In genomic region chr11:98911498-98911897, GRCm38 (mm10) we compare ENCODE assay signal across 21 mouse cellular contexts. TPM values are rescaled to one million over a fixed set of nuclear protein-coding genes. Genes with fewer than 3 reads are reported as not detected.
DNase-seq lines count a peak whose midpoint lies in the region; ATAC-seq and TF ChIP-seq lines count a peak whose summit lies in the region.
"Had no signal": no experiment of that assay in that cellular context is flagged by ENCODE, and none has a peak within 500 bp of the region (broad histone marks: within the 10 kb centered on the region; RNA-seq: fewer than 3 reads in every experiment).

No protein-coding gene starts in this region.

- TF ChIP-seq POLR2A in bone marrow, adult 2 months (IDR thresholded peaks at IDR 0.05; ENCODE audit: borderline replicate concordance, control insufficient read depth, low read depth, low read length): no peak

- no peak overlapping the region for H3K4me2 ChIP-seq in embryonic facial prominence, embryonic 13.5 days
- H3K4me2 ChIP-seq in liver, embryonic 11.5 days: peak overlapping the region; percentile 91
- H3K4me2 ChIP-seq: embryonic facial prominence, embryonic 15.5 days; forebrain, embryonic 12.5 days; stomach, embryonic 15.5 days had no signal

- TF ChIP-seq CTCF in bone marrow, adult 2 months (IDR thresholded peaks at IDR 0.05; ENCODE audit: control insufficient read depth, insufficient read depth, low read length): no peak

- intact Hi-C loops in gastrocnemius, postnatal 14 days (cut with DNase I; ENCODE audit: low total_unique reads): loop anchor here (10.0 kb wide), 1 partner anchor 213 kb away; no protein-coding TSS in a partner anchor

- H3K36me3 ChIP-seq in embryonic facial prominence, embryonic 13.5 days: peaks cover 59% of the 10 kb centered on the region
- peaks cover 79% of the 10 kb centered on the region for H3K36me3 ChIP-seq in embryonic facial prominence, embryonic 10.5 days (replicated peaks)
- H3K36me3 ChIP-seq in liver, embryonic 11.5 days (ENCODE audit: control insufficient read depth, insufficient read depth, low read length): peaks cover 57% of the 10 kb centered on the region

- DNase-seq in embryonic facial prominence, embryonic 10.5 days (ENCODE audit: low spot score): no peak
- DNase-seq in liver, embryonic 11.5 days (ENCODE audit: low spot score): no peak
- DNase-seq in testis, postnatal 10 days (ENCODE audit: low spot score): no peak
- DNase-seq in left cerebral cortex, adult 9 months (ENCODE audit: low spot score in 2 of 2): no peak
- no peak for DNase-seq in gastrocnemius, postnatal 14 days
- DNase-seq: adrenal gland, postnatal 36 days; cerebellum, adult 9-11 months; gastrocnemius, postnatal 36 days; kidney, adult 18-20 months; kidney, postnatal 10 days; left cerebral cortex, postnatal 4 days; lung, postnatal 10 days; right cerebral cortex, postnatal 14 days had no signal

- H3K4me1 ChIP-seq in embryonic facial prominence, embryonic 13.5 days: peaks cover 22% of the 10 kb centered on the region
- H3K4me1 ChIP-seq in embryonic facial prominence, embryonic 10.5 days: peaks cover 39% of the 10 kb centered on the region
- peaks cover 2% of the 10 kb centered on the region; the same call in 1 of the 2 replicates for H3K4me1 ChIP-seq in bone marrow, adult 2 months (ENCODE audit: control insufficient read depth, insufficient read depth, low read length)
- H3K4me1 ChIP-seq in liver, embryonic 11.5 days (replicated peaks; ENCODE audit: control insufficient read depth, insufficient read depth, low read length): peaks cover 42% of the 10 kb centered on the region

- H3K27me3 ChIP-seq in embryonic facial prominence, embryonic 13.5 days: no peaks in the 10 kb centered on the region
- no peaks in the 10 kb centered on the region for H3K27me3 ChIP-seq in embryonic facial prominence, embryonic 10.5 days (replicated peaks; ENCODE audit: low read depth, poor library complexity, severe bottlenecking)
- H3K27me3 ChIP-seq in liver, embryonic 11.5 days (replicated peaks; ENCODE audit: control insufficient read depth, insufficient read depth, low read length): no peaks in the 10 kb centered on the region
- H3K27me3 ChIP-seq: embryonic facial prominence, embryonic 15.5 days; forebrain, embryonic 12.5 days; megakaryocyte, embryonic 14.5 days; stomach, embryonic 15.5 days had no signal

- no peaks in the 10 kb centered on the region for H3K9me3 ChIP-seq in embryonic facial prominence, embryonic 13.5 days
- no peaks in the 10 kb centered on the region for H3K9me3 ChIP-seq in embryonic facial prominence, embryonic 10.5 days
- H3K9me3 ChIP-seq in liver, embryonic 11.5 days (ENCODE audit: control insufficient read depth, low read length): no peaks in the 10 kb centered on the region
- H3K9me3 ChIP-seq: embryonic facial prominence, embryonic 15.5 days; forebrain, embryonic 12.5 days; megakaryocyte, embryonic 14.5 days; stomach, embryonic 15.5 days had no signal

- no peak overlapping the region for H3K4me3 ChIP-seq in embryonic facial prominence, embryonic 13.5 days
- H3K4me3 ChIP-seq in embryonic facial prominence, embryonic 10.5 days: no peak overlapping the region
- peak overlapping the region; percentile 8 for H3K4me3 ChIP-seq in bone marrow, adult 2 months (replicated peaks; ENCODE audit: control insufficient read depth, low read depth, low read length)
- H3K4me3 ChIP-seq in liver, embryonic 11.5 days (ENCODE audit: low read depth, low read length): peak overlapping the region; percentile 68
- H3K4me3 ChIP-seq: embryonic facial prominence, embryonic 15.5 days; forebrain, embryonic 12.5 days; megakaryocyte, embryonic 14.5 days; stomach, embryonic 15.5 days had no signal

- 0 out of 2 replicates have a peak overlapping the region, but pooled peaks have one; percentile 11 for H3K9ac ChIP-seq in embryonic facial prominence, embryonic 13.5 days
- peak overlapping the region; percentile 34 for H3K9ac ChIP-seq in liver, embryonic 11.5 days (ENCODE audit: low read depth, low read length)
- H3K9ac ChIP-seq: embryonic facial prominence, embryonic 15.5 days; forebrain, embryonic 12.5 days; stomach, embryonic 15.5 days had no signal

- no peak for ATAC-seq in embryonic facial prominence, embryonic 13.5 days (ENCODE audit: insufficient number of reproducible peaks, insufficient read depth, low FRiP score, low TSS enrichment, low read depth)
- ATAC-seq in liver, embryonic 11.5 days (replicated peaks; ENCODE audit: low FRiP score): peak; percentile 57
- peak; percentile 58 for ATAC-seq in megakaryocyte progenitor cell, adult 5-6 weeks (replicated peaks; ENCODE audit: poor library complexity)
- ATAC-seq: CD4-positive, CD25-positive, alpha-beta regulatory T cell, adult 4 months had no signal

- WGBS in embryonic facial prominence, embryonic 13.5 days: 85% methylated on average over 5 of the region's 5 CpGs
- 91% methylated on average over 5 of the region's 5 CpGs for WGBS in embryonic facial prominence, embryonic 10.5 days
- WGBS in bone marrow, adult 2 months: 69% methylated on average over 5 of the region's 5 CpGs
- WGBS in liver, embryonic 11.5 days: 56% methylated on average over 5 of the region's 5 CpGs

- no peak overlapping the region for H3K27ac ChIP-seq in embryonic facial prominence, embryonic 13.5 days
- H3K27ac ChIP-seq in embryonic facial prominence, embryonic 10.5 days (replicated peaks): no peak overlapping the region
- H3K27ac ChIP-seq in bone marrow, adult 2 months (ENCODE audit: control insufficient read depth, insufficient read depth, low read depth, low read length, poor library complexity): peak overlapping the region; percentile 82
- H3K27ac ChIP-seq in liver, embryonic 11.5 days (ENCODE audit: low read depth, low read length): peak overlapping the region; percentile 70
- H3K27ac ChIP-seq: embryonic facial prominence, embryonic 15.5 days; forebrain, embryonic 12.5 days; stomach, embryonic 15.5 days had no signal

RNA-seq across cellular contexts. Expression of gene Cdc6, which starts 3.9 kb away (rescaled TPM):
- polyA plus RNA-seq in embryonic facial prominence, embryonic 13.5 days (2015; fragmentation: Nextera tagmentation; extraction: Ambion mirVana): 26.9 and 31.5 TPM in 2 replicates
- 65.1 and 69.1 TPM in 2 replicates for polyA plus RNA-seq in embryonic facial prominence, embryonic 10.5 days (2016; fragmentation: Nextera tagmentation; extraction: Ambion mirVana)
- polyA plus RNA-seq in bone marrow, adult 2 months (2011; ENCODE audit: insufficient read depth, insufficient read length, low replicate concordance, missing spikeins): 50.4 and 53.9 TPM in 2 replicates
- polyA plus RNA-seq in liver, embryonic 11.5 days (2014; fragmentation: Nextera tagmentation; extraction: Ambion mirVana): 96.3 and 114 TPM in 2 replicates
- total RNA-seq in megakaryocyte progenitor cell, adult 5-6 weeks (2015): 42.6 and 56.1 TPM in 2 replicates
- total RNA-seq in megakaryocyte progenitor cell, adult 5-6 weeks (2017): 40.7 and 44.1 TPM in 2 replicates
- 1 to 10 TPM in 1 of 2 experiments, under 1 TPM in 1; 0.78 to 1.3 TPM for total RNA-seq in gastrocnemius, postnatal 14 days (2021)

RNA-seq across cellular contexts. Expression of gene Rara, which starts 16.1 kb away (rescaled TPM):
- polyA plus RNA-seq in embryonic facial prominence, embryonic 13.5 days (2015; fragmentation: Nextera tagmentation; extraction: Ambion mirVana): 39.4 and 44.7 TPM in 2 replicates
- 34.0 and 35.6 TPM in 2 replicates for polyA plus RNA-seq in embryonic facial prominence, embryonic 10.5 days (2016; fragmentation: Nextera tagmentation; extraction: Ambion mirVana)
- polyA plus RNA-seq in bone marrow, adult 2 months (2011; ENCODE audit: insufficient read depth, insufficient read length, low replicate concordance, missing spikeins): 8.9 and 17.2 TPM in 2 replicates
- 18.6 and 20.1 TPM in 2 replicates for polyA plus RNA-seq in liver, embryonic 11.5 days (2014; fragmentation: Nextera tagmentation; extraction: Ambion mirVana)
- 4.4 and 5.9 TPM in 2 replicates for total RNA-seq in megakaryocyte progenitor cell, adult 5-6 weeks (2015)
- total RNA-seq in megakaryocyte progenitor cell, adult 5-6 weeks (2017): 1.6 and 2.2 TPM in 2 replicates
- 10 to 100 TPM; 13.7 to 19.7 TPM for total RNA-seq in gastrocnemius, postnatal 14 days (2021)

RNA-seq across cellular contexts. Expression of gene Wipf2, which starts 48.1 kb away (rescaled TPM):
- polyA plus RNA-seq in embryonic facial prominence, embryonic 13.5 days (2015; fragmentation: Nextera tagmentation; extraction: Ambion mirVana): 6.3 and 6.8 TPM in 2 replicates
- polyA plus RNA-seq in embryonic facial prominence, embryonic 10.5 days (2016; fragmentation: Nextera tagmentation; extraction: Ambion mirVana): 5.0 and 5.4 TPM in 2 replicates
- 5.9 and 11.3 TPM in 2 replicates for polyA plus RNA-seq in bone marrow, adult 2 months (2011; ENCODE audit: insufficient read depth, insufficient read length, low replicate concordance, missing spikeins)
- polyA plus RNA-seq in liver, embryonic 11.5 days (2014; fragmentation: Nextera tagmentation; extraction: Ambion mirVana): 3.8 and 4.7 TPM in 2 replicates
- 15.0 and 17.1 TPM in 2 replicates for total RNA-seq in megakaryocyte progenitor cell, adult 5-6 weeks (2015)
- 3.0 and 3.6 TPM in 2 replicates for total RNA-seq in megakaryocyte progenitor cell, adult 5-6 weeks (2017)
- 1 to 10 TPM; 4.4 to 4.6 TPM for total RNA-seq in gastrocnemius, postnatal 14 days (2021)

Comparison
In these comparisons a context has a peak if more than half of its experiments do, and no peak if none do; other contexts are left out.
1. H3K27ac ChIP-seq: peak in bone marrow, adult 2 months (single experiment) and liver, embryonic 11.5 days (single experiment); none in embryonic facial prominence, embryonic 13.5 days (single experiment) and embryonic facial prominence, embryonic 10.5 days (single experiment).
2. H3K4me3 ChIP-seq: peak in bone marrow, adult 2 months (single experiment) and liver, embryonic 11.5 days (single experiment); none in embryonic facial prominence, embryonic 13.5 days (single experiment) and embryonic facial prominence, embryonic 10.5 days (single experiment).